Mouse (Mus musculus): ENCODE results near the gene Efcab11. TPM values are rescaled to one million over a fixed set of nuclear protein-coding genes. Genes with fewer than 3 reads are reported as not detected.

The Efcab11 gene
- total and polyA plus RNA-seq, 3 experiments, result 5.8 to 19.9 (median 8.0) TPM

- no peak for DNase-seq (ENCODE audit: low spot score)
- 0 out of 2 replicates have a peak, but pooled peaks cover 8% of the 10 kb centered on the region for H3K4me1 ChIP-seq (ENCODE audit: insufficient read depth, low read depth, low read length)
- no peaks in the 10 kb centered on the region for H3K36me3 ChIP-seq (replicated peaks)
- no peak for TF ChIP-seq TAL1 (conservative IDR thresholded peaks at IDR 0.05; ENCODE audit: low read depth, low read length)
- TF ChIP-seq CTCF (IDR thresholded peaks at IDR 0.05; ENCODE audit: low read depth, low read length), result no peak
- TF ChIP-seq GATA2 (IDR thresholded peaks at IDR 0.05; ENCODE audit: borderline replicate concordance, low read depth, low read length), result no peak
- no peak for TF ChIP-seq POLR2AphosphoS5 (IDR thresholded peaks at IDR 0.05; ENCODE audit: insufficient replicate concordance, low read depth, low read length)
- no peak for TF ChIP-seq GATA1 (IDR thresholded peaks at IDR 0.05; ENCODE audit: borderline replicate concordance, low read length)
- no peaks in the 10 kb centered on the region for H3K27me3 ChIP-seq (ENCODE audit: insufficient read depth, low read length)
- no peak overlapping the region for H3K4me3 ChIP-seq (ENCODE audit: low read depth, low read length)
- H3K9me3 ChIP-seq (replicated peaks), result peaks cover 37% of the 10 kb centered on the region
- ATAC-seq (ENCODE audit: extremely low read depth, insufficient number of reproducible peaks, low FRiP score, poor library complexity, severe bottlenecking), result no peak
These were observed 234.5 kb downstream of the Efcab11 start for GRCm38 (mm10) chr12:99649732-99650131.

GRCm38 (mm10) chr12:99648781-99649180 is 235.5 kb downstream of the Efcab11 start:
- no peaks in the 10 kb centered on the region for H3K27me3 ChIP-seq (ENCODE audit: insufficient read depth, low read length)
- peaks cover 44% of the 10 kb centered on the region for H3K9me3 ChIP-seq (replicated peaks)
- H3K4me1 ChIP-seq (ENCODE audit: insufficient read depth, low read depth, low read length), result 0 out of 2 replicates have a peak, but pooled peaks cover 8% of the 10 kb centered on the region
- ATAC-seq (ENCODE audit: extremely low read depth, insufficient number of reproducible peaks, low FRiP score, poor library complexity, severe bottlenecking), result no peak
- DNase-seq (ENCODE audit: low spot score), result no peak
- TF ChIP-seq CTCF (IDR thresholded peaks at IDR 0.05; ENCODE audit: low read depth, low read length), result no peak
- no peak for TF ChIP-seq TAL1 (conservative IDR thresholded peaks at IDR 0.05; ENCODE audit: low read depth, low read length)
- TF ChIP-seq GATA1 (IDR thresholded peaks at IDR 0.05; ENCODE audit: borderline replicate concordance, low read length), result no peak
- no peak for TF ChIP-seq GATA2 (IDR thresholded peaks at IDR 0.05; ENCODE audit: borderline replicate concordance, low read depth, low read length)
- no peak for TF ChIP-seq POLR2AphosphoS5 (IDR thresholded peaks at IDR 0.05; ENCODE audit: insufficient replicate concordance, low read depth, low read length)
- no peak overlapping the region for H3K4me3 ChIP-seq (ENCODE audit: low read depth, low read length)
- no peaks in the 10 kb centered on the region for H3K36me3 ChIP-seq (replicated peaks)

DNA sequence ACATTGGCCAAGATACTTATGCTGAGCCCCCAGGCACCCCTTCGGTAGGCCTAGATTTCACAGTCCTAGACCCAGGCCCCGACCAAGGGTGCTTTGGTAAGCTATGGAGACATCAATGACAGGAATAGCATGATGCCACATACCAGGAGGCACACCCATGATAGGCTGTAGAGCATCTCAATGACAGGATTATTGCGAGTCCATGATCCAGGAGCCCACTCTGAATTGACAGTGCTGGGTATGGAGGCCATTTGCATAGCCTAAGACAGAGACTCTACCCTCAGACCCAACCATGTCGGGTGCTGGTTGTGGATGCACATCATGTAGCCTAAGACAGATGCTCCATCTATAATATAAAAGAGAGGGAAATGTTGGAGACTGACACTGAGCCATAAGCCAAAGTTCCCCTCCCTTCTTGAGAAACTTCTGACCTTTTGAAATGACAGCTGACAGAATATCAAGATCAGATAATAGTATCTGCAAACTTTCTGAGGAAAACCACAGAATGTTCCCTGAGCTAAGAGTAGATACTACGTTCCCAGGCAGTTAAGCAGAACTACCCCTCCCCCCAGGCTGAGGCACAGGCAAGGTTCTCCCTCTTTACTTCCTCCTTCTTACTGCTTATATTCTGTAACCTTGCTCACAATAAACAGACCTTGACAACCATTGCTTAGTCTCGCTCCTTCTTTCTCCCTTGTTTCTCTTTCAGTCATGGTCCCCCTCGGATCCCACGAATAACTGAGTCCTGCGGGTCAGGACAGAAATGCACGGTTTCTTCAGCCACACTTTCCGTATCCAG is 237.5 kb downstream of the Efcab11 start:
- TF ChIP-seq TAL1 (conservative IDR thresholded peaks at IDR 0.05; ENCODE audit: low read depth, low read length) (no peak), GATA2 (IDR thresholded peaks at IDR 0.05; ENCODE audit: borderline replicate concordance, low read depth, low read length) (no peak)
- Histone ChIP-seq H3K4me1 (ENCODE audit: insufficient read depth, low read depth, low read length) (0 out of 2 replicates have a peak, but pooled peaks cover 8% of the 10 kb centered on the region), H3K27me3 (ENCODE audit: insufficient read depth, low read length) (no peaks in the 10 kb centered on the region), H3K9me3 (replicated peaks) (peaks cover 49% of the 10 kb centered on the region), H3K36me3 (replicated peaks) (no peaks in the 10 kb centered on the region), H3K4me3 (ENCODE audit: low read depth, low read length) (no peak overlapping the region)
- ATAC-seq (ENCODE audit: extremely low read depth, insufficient number of reproducible peaks, low FRiP score, poor library complexity, severe bottlenecking) (no peak), DNase-seq (ENCODE audit: low spot score) (no peak)

DNA sequence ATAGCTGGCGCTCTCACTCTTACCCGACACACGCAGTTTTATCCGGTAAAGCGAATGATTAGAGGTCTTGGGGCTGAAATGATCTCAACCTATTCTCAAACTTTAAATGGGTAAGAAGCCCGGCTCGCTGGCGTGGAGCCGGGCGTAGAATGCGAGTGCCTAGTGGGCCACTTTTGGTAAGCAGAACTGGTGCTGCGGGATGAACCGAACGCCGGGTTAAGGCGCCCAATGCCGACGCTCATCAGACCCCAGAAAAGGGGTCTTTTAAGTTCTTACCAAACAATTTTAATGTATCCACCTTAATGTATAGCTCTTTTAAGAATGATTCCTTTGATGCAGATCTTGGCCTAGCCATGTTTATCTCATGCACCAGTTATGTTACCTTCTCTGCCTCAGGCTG is 238.8 kb downstream of the Efcab11 start:
- 0 out of 2 replicates have a peak, but pooled peaks cover 8% of the 10 kb centered on the region for H3K4me1 ChIP-seq (ENCODE audit: insufficient read depth, low read depth, low read length)
- DNase-seq (ENCODE audit: low spot score) (no peak), ATAC-seq (ENCODE audit: extremely low read depth, insufficient number of reproducible peaks, low FRiP score, poor library complexity, severe bottlenecking) (no peak)
- H3K27me3 ChIP-seq (ENCODE audit: insufficient read depth, low read length), result no peaks in the 10 kb centered on the region
- H3K9me3 ChIP-seq (replicated peaks), result peaks cover 51% of the 10 kb centered on the region
- no peak overlapping the region for H3K4me3 ChIP-seq (ENCODE audit: low read depth, low read length)
- TF ChIP-seq GATA1 (IDR thresholded peaks at IDR 0.05; ENCODE audit: borderline replicate concordance, low read length) (no peak), GATA2 (IDR thresholded peaks at IDR 0.05; ENCODE audit: borderline replicate concordance, low read depth, low read length) (no peak), POLR2AphosphoS5 (IDR thresholded peaks at IDR 0.05; ENCODE audit: insufficient replicate concordance, low read depth, low read length) (no peak), TAL1 (conservative IDR thresholded peaks at IDR 0.05; ENCODE audit: low read depth, low read length) (no peak), CTCF (IDR thresholded peaks at IDR 0.05; ENCODE audit: low read depth, low read length) (no peak)
- no peaks in the 10 kb centered on the region for H3K36me3 ChIP-seq (replicated peaks)

DNA sequence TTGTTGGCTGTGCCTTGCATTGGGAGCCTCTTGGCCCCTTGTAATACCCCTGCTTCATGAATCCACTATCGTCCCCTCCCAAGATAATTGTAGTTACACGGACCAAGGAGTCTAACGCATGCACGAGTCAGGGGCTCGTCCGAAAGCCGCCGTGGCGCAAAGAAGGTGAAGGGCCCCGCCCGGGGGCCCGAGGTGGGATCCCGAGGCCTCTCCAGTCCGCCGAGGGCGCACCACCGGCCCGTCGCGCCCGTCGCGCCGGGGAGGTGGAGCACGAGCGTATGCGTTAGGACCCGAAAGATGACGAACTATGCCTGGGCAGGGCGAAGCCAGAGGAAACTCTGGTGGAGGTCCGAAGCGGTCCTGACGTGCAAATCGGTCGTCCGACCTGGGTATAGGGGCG is 239.3 kb downstream of the Efcab11 start:
- Histone ChIP-seq H3K9me3 (replicated peaks) (peaks cover 51% of the 10 kb centered on the region), H3K36me3 (replicated peaks) (no peaks in the 10 kb centered on the region), H3K27me3 (ENCODE audit: insufficient read depth, low read length) (no peaks in the 10 kb centered on the region), H3K4me3 (ENCODE audit: low read depth, low read length) (no peak overlapping the region), H3K4me1 (ENCODE audit: insufficient read depth, low read depth, low read length) (0 out of 2 replicates have a peak, but pooled peaks cover 8% of the 10 kb centered on the region)
- DNase-seq (ENCODE audit: low spot score), result no peak
- TF ChIP-seq POLR2AphosphoS5 (IDR thresholded peaks at IDR 0.05; ENCODE audit: insufficient replicate concordance, low read depth, low read length) (no peak), GATA2 (IDR thresholded peaks at IDR 0.05; ENCODE audit: borderline replicate concordance, low read depth, low read length) (no peak), GATA1 (IDR thresholded peaks at IDR 0.05; ENCODE audit: borderline replicate concordance, low read length) (no peak), CTCF (IDR thresholded peaks at IDR 0.05; ENCODE audit: low read depth, low read length) (no peak)
- peak; percentile 92 for ATAC-seq (ENCODE audit: extremely low read depth, insufficient number of reproducible peaks, low FRiP score, poor library complexity, severe bottlenecking)

Other genes starting within 250 kb of the Efcab11 start
- 119 and 130 TPM in 2 replicates for gene Tdp1, start 78 bp upstream of the Efcab11 start, total RNA-seq (2014; fragmentation: Nextera tagmentation)
- gene Tdp1, start 78 bp upstream of the Efcab11 start, total RNA-seq (2017), result 30.2 and 35.3 TPM in 2 replicates
- gene Tdp1, start 78 bp upstream of the Efcab11 start, polyA plus RNA-seq (2012), result 21.0 and 32.1 TPM in 2 replicates
- not detected in 2 replicates for gene Kcnk13, start 80.1 kb upstream of the Efcab11 start, total RNA-seq (2014; fragmentation: Nextera tagmentation)
- 0.06 and 0.11 TPM in 2 replicates for gene Kcnk13, start 80.1 kb upstream of the Efcab11 start, total RNA-seq (2017)
- not detected in 2 replicates for gene Kcnk13, start 80.1 kb upstream of the Efcab11 start, polyA plus RNA-seq (2012)
- gene Psmc1, start 225.7 kb upstream of the Efcab11 start, total RNA-seq (2014; fragmentation: Nextera tagmentation), result 155 and 162 TPM in 2 replicates
- 212 and 293 TPM in 2 replicates for gene Psmc1, start 225.7 kb upstream of the Efcab11 start, total RNA-seq (2017)
- gene Psmc1, start 225.7 kb upstream of the Efcab11 start, polyA plus RNA-seq (2012), result 22.5 and 65.1 TPM in 2 replicates